Mouse (Mus musculus) kidney, adult 2 months (tissue): ENCODE measurements around the gene Vhl. TPM values are rescaled to one million over a fixed set of nuclear protein-coding genes. Genes with fewer than 3 reads are reported as not detected.
A peak's percentile ranks its signal among the peaks of the same experiment; 100 is the strongest.

Experiments
- DNase-seq: peaks from one replicate; pipeline ENCODE4 v3.0.0; 2021
- H3K27ac ChIP-seq: fragments of 200-500 bp; 2 replicates; pipeline ENCODE4 v1.5.1; 2012; ENCODE audit warnings: low read depth, low read length, control low read depth, inconsistent platforms; ENCODE audit not compliant: insufficient read depth
- H3K27me3 ChIP-seq: fragments of 200-500 bp; replicated peaks from 2 replicates; pipeline ENCODE4 v1.6.1; 2012; ENCODE audit warnings: mild to moderate bottlenecking, moderate library complexity, low read length, inconsistent platforms; ENCODE audit not compliant: control insufficient read depth, insufficient read depth
- H3K36me3 ChIP-seq: fragments of 200-500 bp; 2 replicates; pipeline ENCODE4 v1.6.1; 2012; ENCODE audit warnings: mild to moderate bottlenecking, moderate library complexity, low read length, inconsistent platforms; ENCODE audit not compliant: control insufficient read depth, insufficient read depth
- H3K4me1 ChIP-seq: fragments of 200-500 bp; 2 replicates; pipeline ENCODE4 v1.6.1; 2011; ENCODE audit warnings: low read length; ENCODE audit not compliant: control insufficient read depth, insufficient read depth
- H3K4me3 ChIP-seq: fragments of 200-500 bp; 2 replicates; pipeline ENCODE4 v1.5.1; 2011; ENCODE audit warnings: mild to moderate bottlenecking, low read depth, low read length, control low read depth; ENCODE audit not compliant: insufficient read depth
- CTCF ChIP-seq: fragments of 200-500 bp; conservative IDR thresholded peaks from 2 replicates; pipeline ENCODE4 v1.5.1; 2011; ENCODE audit warnings: low read depth, mild to moderate bottlenecking, control low read depth, low read length, moderate library complexity, mixed read lengths; ENCODE audit not compliant: insufficient read depth, insufficient read length
- POLR2A ChIP-seq: fragments of 200-500 bp; IDR thresholded peaks from one replicate; pipeline ENCODE4 v1.6.1; 2011; ENCODE audit warnings: low read depth, low read length, control low read depth
- WGBS: fragments of 180-500 bp; shearing (Covaris S2); methylation state at CpG from one replicate; pipeline ENCODE4 v1.1.7; 2018; 5-methylcytosine and 5-hydroxymethylcytosine counted together
- polyA plus RNA-seq: library from polyadenylated mRNA; depleted of rRNA; stranded (reverse); fragments of >200 nt; gene quantifications from 2 replicates; pipeline ENCODE4 v1.2.3, GENCODE M21; 2012; rRNA removed

Vhl gene
- polyA plus RNA-seq = 19.0 and 24.6 TPM in 2 replicates

- Histone ChIP-seq H3K4me3 (peak within 1 kb of the TSS; percentile 83), H3K4me1 (peaks cover 3% of the 10 kb centered on the region; the same call in 1 of the 2 replicates), H3K27me3 (no peaks in the 10 kb centered on the region), H3K27ac (peak within 1 kb of the TSS; percentile 81), H3K36me3 (no peaks in the 10 kb centered on the region)
- DNase-seq = peak; percentile 95
- TF ChIP-seq POLR2A (peak; percentile 42), CTCF (no peak)
- under 1% methylated on average over 76 of the region's 76 CpGs for WGBS
Observed at GRCm38 (mm10) chr6:113623941-113624751, at the start of gene Vhl. Gene Vhl (plus strand): TSS chr6:113623959.

GRCm38 (mm10) chr6:113576044-113576443 is 47.7 kb upstream of the Vhl start:
- Histone ChIP-seq H3K4me1 (no peaks in the 10 kb centered on the region), H3K36me3 (no peaks in the 10 kb centered on the region), H3K27me3 (no peaks in the 10 kb centered on the region), H3K27ac (no peak overlapping the region), H3K4me3 (no peak overlapping the region)
- no peak for TF ChIP-seq POLR2A
- TF ChIP-seq CTCF = no peak
- DNase-seq = no peak
- WGBS = 98% methylated on average over 6 of the region's 6 CpGs

GRCm38 (mm10) chr6:113579306-113579705 is 44.5 kb upstream of the Vhl start:
- H3K36me3 ChIP-seq = no peaks in the 10 kb centered on the region
- H3K4me1 ChIP-seq = no peaks in the 10 kb centered on the region
- DNase-seq = no peak
- H3K27ac ChIP-seq = no peak overlapping the region
- H3K27me3 ChIP-seq = no peaks in the 10 kb centered on the region
- WGBS = 97% methylated on average over 3 of the region's 3 CpGs
- H3K4me3 ChIP-seq = no peak overlapping the region
- TF ChIP-seq POLR2A = no peak
- TF ChIP-seq CTCF = no peak

- 0 out of 2 replicates have a peak, but pooled peaks cover 6% of the 10 kb centered on the region for H3K4me1 ChIP-seq
- no peak overlapping the region for H3K4me3 ChIP-seq
- no peak for DNase-seq
- WGBS = 85% methylated on average over 4 of the region's 4 CpGs
- TF ChIP-seq CTCF (no peak), POLR2A (no peak)
- H3K27ac ChIP-seq = no peak overlapping the region
- H3K36me3 ChIP-seq = no peaks in the 10 kb centered on the region
- H3K27me3 ChIP-seq = no peaks in the 10 kb centered on the region
Observed at GRCm38 (mm10) chr6:113583023-113583422, 40.7 kb upstream of the Vhl start.

GRCm38 (mm10) chr6:113585065-113585464 is 38.7 kb upstream of the Vhl start:
- no peak overlapping the region for H3K4me3 ChIP-seq
- no peaks in the 10 kb centered on the region for H3K27me3 ChIP-seq
- TF ChIP-seq POLR2A = no peak
- TF ChIP-seq CTCF = no peak
- no peak overlapping the region for H3K27ac ChIP-seq
- no peaks in the 10 kb centered on the region for H3K36me3 ChIP-seq
- WGBS = 91% methylated on average over 5 of the region's 5 CpGs
- no peak for DNase-seq
- 0 out of 2 replicates have a peak, but pooled peaks cover 6% of the 10 kb centered on the region for H3K4me1 ChIP-seq

- no peak overlapping the region for H3K27ac ChIP-seq
- H3K4me1 ChIP-seq = 0 out of 2 replicates have a peak, but pooled peaks cover 6% of the 10 kb centered on the region
- TF ChIP-seq CTCF (no peak), POLR2A (no peak)
- WGBS = 45% methylated on average over 5 of the region's 5 CpGs
- H3K27me3 ChIP-seq = no peaks in the 10 kb centered on the region
- no peaks in the 10 kb centered on the region for H3K36me3 ChIP-seq
- DNase-seq = peak; percentile 89
- H3K4me3 ChIP-seq = no peak overlapping the region
Observed at GRCm38 (mm10) chr6:113586466-113587183, 37.1 kb upstream of the Vhl start.

GRCm38 (mm10) chr6:113592637-113593036 is 31.1 kb upstream of the Vhl start:
- Histone ChIP-seq H3K27ac (no peak overlapping the region), H3K4me3 (no peak overlapping the region), H3K36me3 (no peaks in the 10 kb centered on the region), H3K27me3 (no peaks in the 10 kb centered on the region), H3K4me1 (no peaks in the 10 kb centered on the region)
- no peak for DNase-seq
- WGBS = 96% methylated on average over 2 of the region's 2 CpGs
- TF ChIP-seq POLR2A (no peak), CTCF (no peak)
